20 mouse cellular contexts compared by ENCODE assay signal in the genomic region with DNA sequence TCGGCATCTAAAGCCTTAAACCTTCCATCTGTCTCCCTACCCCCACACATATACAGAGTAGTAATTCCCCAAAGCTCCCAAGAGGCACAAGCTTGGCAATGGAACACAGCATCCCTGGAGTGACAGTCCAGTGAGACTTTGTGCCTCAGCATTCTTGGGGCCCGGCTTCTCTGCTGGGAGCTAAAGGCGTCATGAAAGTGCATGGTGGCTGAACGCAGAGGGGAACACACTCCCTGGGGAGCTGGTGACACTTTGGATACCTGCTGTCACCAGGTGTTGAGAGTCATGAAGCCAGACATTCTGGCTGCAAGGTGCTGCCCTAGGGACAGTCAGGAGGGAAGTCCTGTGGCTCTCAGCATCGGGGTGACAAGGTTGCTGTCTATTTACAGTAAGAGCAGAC.
"Had no signal": no experiment of that assay in that cellular context is flagged by ENCODE, and none has a peak within 500 bp of the region (broad histone marks: within the 10 kb centered on the region; RNA-seq: fewer than 3 reads in every experiment).

No protein-coding gene starts in this region.

- H3K9me3 ChIP-seq: liver, embryonic 13.5 days; megakaryocyte, embryonic 14.5 days; midbrain, embryonic 10.5 days; midbrain, embryonic 13.5 days; neural tube, embryonic 13.5 days had no signal

- H3K36me3 ChIP-seq: liver, embryonic 13.5 days; midbrain, embryonic 10.5 days; midbrain, embryonic 13.5 days; neural tube, embryonic 13.5 days had no signal

- H3K9ac ChIP-seq: liver, embryonic 13.5 days; midbrain, embryonic 13.5 days; neural tube, embryonic 13.5 days had no signal

- H3K27me3 ChIP-seq: liver, embryonic 13.5 days; megakaryocyte, embryonic 14.5 days; midbrain, embryonic 13.5 days; neural tube, embryonic 13.5 days had no signal

- DNase-seq: kidney, adult 9 months; kidney, postnatal 14 days; kidney, postnatal 4 days; liver, embryonic 13.5 days; lung, adult 2 months; lung, postnatal 10 days; lung, postnatal 36 days; right cerebral cortex, adult 18-20 months; right cerebral cortex, postnatal 14 days; right cerebral cortex, postnatal 4 days; thymus, adult 2 months; thymus, postnatal 14 days; thymus, postnatal 4 days had no signal

- H3K4me2 ChIP-seq: liver, embryonic 13.5 days; midbrain, embryonic 13.5 days; neural tube, embryonic 13.5 days had no signal

- H3K27ac ChIP-seq: liver, embryonic 13.5 days; midbrain, embryonic 10.5 days; midbrain, embryonic 13.5 days; neural tube, embryonic 13.5 days; stomach, postnatal 0 days had no signal

- ATAC-seq: midbrain, embryonic 13.5 days; midbrain, embryonic 16.5 days had no signal

- H3K4me3 ChIP-seq: liver, embryonic 13.5 days; megakaryocyte, embryonic 14.5 days; midbrain, embryonic 10.5 days; midbrain, embryonic 13.5 days; myocyte; neural tube, embryonic 13.5 days had no signal
